Mouse (Mus musculus) kidney, postnatal 25 days (tissue): Measurements from ENCODE around the gene Aasdh.
A peak's percentile ranks its signal among the peaks of the same experiment; 100 is the strongest.
"Not testable (repeated sequence)": the region's sequence is repeated elsewhere in the genome, so short reads cannot be mapped to it uniquely, and the experiment has no call there.

Source experiments
- DNase-seq, 2 experiments: peaks; one replicate each; pipeline ENCODE4 v3.0.0; 2021; ENCODE audit warnings: mixed read lengths in 2 of 2

The Aasdh gene

DNA sequence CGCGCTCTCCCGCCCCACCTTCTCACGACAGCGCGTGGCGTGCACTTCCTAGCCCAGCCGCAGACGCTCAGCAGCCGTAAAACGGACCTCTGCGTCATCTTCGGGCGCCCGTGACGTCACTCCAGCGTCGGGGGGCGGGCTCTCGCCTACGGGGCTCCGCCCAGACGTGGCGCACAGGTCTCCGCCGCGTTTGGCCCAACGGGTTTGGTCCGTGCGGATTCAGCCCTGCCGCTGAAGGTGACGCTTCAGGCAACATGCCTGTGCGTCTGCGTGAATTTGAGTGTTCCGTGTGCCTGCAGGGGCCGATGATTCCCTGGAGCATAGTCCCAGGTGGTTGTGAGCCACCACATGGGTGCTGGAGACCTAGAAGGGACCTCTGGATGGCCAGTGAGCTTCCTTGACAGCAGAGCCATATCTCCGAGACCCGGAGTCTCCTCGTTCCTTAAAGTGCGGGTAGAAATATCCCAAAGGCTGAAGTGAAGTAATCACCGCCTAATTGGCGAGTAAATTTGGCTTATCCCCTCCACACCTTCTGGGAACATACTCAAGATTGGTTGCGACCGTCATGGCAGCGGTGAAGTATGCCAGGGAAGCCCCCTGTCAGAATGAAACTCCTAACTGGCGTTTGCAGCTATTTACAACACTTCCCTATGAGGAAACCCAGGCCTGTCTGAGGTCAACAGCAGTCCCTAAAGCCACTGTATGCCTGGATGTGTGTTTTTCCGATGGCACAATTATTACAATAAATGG is at the start of gene Aasdh:
TSS of gene Aasdh (minus strand) at position 110 of the 750 bp plus-strand sequence.
- DNase-seq = peak; percentile 95 to 96

DNA sequence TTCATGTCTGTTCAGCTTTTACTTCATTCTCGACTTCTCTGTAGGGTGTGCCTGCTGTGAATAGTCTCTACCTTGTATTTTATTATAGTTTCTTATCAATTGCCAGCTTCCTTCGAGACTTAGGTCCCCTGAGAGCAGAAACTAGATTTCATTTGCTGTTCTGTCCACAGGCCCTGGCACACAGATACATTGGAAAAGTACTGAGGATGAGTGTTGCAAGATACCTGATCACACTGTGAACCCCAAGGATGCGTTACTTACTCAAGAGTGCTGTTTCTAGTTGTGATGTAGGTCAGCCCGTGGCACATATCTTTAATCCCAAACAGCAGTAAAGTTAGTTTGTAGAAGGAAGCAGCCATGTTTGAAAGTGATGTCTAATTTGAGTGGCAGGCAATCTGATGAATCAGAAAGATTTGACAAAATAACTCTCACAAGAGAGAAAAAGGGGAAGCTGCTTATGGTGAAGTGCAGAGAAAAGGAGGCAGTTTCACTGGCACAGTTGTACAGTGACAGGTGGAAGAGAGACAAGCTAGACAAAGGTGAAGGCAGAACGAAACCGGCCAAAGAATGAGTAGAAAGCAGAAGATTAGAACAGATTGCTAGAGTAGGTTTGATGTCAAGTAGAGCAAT is 49.1 kb upstream of the Aasdh start:
- no peak for DNase-seq

DNA sequence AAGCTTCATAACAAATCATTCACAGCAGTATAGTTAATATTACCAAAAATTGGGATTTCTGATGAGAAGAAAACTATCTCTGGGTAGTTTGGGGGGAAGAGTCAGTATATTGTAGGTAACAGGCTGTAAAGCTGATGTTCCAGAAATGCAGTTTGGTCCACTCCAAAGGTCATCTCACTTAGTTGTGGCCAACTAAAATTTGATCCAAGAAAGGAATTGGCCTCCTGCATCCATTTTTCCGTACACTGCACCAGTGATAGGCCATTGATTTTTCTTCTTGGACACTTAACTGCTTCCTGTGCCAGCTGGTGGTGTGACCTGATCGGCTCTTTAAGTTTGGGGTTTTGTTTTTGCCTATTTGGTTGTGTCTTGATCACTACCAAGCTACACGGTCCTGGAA is 48.5 kb upstream of the Aasdh start:
- no peak for DNase-seq

DNA sequence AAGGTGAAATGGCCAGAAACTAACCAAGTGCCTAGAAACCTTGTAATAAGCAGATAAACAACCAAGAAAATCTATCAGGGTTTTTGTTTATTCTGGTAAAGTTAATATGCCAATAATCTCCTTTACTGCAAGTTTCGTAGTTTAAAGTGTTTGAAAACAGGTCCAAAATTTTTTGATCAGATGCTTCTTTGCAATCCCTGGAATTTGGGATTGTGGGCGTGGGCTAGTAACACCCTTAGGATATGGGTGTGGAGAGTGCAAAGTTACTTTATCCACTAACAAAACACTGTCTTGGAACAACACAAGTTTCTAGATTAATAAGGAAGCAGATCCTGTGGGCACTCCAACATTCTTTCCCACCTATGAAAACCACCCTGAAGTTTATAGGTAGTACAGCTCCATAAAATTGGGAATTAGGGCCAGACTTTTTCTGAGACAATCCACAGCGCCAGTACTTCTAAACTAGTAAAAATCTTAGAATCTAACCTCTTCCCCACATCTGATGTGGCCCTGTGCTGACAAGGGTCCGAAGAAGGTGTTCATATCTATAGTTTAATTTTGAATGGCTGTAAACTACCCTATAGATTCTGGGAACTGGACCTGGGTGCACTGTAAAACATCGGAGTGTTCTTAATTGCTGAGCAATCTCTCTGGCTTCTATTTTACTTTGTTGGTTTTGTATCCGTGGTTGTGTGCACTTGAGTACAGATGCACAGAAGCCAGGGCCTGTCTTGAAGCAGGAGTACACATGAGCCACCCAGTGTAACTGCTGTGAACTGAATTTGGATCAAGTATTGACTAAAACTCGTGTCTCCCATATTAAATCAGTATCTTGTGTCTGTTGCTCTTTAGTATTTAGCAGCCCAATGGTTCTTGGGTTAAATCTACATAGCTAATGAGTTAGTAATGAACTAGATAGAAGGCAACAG is 47.1 kb upstream of the Aasdh start:
- DNase-seq = no peak

DNA sequence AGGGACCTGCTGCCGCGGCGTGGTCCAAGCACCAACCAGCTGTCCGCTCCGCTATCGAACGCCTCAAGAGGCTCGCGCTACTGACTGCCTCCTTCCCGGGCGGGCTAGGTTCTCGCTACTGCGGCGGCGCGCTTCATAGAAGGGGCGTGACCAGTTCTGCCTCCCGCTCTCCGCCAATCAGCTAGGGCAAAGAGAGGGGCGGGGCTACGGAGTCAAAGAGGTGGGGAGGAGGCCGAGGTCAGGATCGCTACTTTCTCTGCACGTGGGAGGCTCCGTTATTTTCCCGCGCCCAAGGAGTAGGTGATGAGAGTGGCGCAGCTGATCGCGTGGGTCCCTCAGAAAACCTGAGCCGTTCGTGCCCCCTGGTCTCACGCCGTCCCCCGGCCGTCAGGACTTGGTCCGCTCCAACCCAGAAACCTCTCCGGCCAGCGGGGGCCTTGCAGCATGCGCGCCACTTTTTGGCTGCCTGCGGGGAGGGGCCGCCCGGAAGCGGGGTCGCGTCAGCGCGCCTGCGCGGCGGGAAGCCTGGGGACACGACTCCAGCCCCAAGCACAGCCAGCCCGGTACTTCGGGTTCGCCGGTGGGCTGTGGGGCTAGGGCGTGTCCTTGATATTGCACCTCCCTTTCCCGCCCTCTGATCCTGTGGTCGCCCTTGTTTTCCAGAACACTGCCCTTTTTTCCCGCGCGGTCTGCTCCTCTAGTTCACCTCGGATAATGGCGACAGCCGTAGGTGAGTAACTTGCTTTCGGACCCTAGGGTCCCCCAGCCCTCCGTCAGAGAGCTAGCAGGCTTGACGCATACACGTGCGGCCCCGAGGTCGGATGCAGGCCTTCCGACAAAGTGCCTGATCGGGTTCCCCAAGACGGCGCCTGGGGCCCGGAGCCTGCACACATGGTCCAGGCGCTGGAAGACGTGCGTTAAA is 46.1 kb upstream of the Aasdh start, which contains the start of the genes Paics and Ppat:
TSS of gene Paics (plus strand) at position 202 of the 922 bp plus-strand sequence.
TSS of gene Ppat (minus strand) at position 473 of the 922 bp plus-strand sequence.
- peak; percentile 99 to 100 for DNase-seq

DNA sequence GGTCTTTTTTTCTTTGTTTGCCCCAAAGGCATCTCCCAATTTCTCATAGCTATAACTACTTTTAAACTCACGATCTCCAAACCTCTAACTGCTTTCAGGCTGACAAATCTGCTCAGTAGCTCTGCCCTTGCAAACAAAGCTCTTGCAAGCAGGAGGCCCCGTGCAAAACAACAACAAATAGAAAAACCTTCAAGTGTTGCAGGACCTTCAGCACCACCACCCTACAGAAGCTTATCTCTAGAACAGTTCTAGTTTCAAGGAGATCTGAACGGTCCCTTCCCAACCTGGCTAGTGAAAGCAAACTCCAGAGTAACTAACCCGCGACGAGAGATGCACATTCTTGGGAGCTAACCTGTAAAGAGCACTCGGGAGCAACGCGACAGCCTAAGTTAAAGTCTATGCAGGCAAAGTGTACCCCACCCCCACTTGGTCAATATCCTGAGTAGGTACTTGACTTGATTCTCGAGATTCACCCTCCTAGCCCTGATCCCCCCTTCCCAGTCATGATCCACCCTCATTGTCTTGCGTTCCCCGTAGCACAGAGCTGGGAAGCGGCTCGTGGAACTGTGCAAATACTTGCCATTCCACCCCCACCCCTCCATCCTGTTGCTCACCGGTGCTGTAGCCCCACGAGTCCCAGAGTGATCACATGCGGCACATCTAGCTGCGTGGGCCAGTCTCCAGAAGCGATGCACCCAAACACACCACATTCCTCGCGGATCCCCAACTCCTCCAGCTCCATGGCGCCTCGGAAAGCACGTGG is 45.2 kb upstream of the Aasdh start:
- peak in 1 of 2 experiments; percentile 37 for DNase-seq

DNA sequence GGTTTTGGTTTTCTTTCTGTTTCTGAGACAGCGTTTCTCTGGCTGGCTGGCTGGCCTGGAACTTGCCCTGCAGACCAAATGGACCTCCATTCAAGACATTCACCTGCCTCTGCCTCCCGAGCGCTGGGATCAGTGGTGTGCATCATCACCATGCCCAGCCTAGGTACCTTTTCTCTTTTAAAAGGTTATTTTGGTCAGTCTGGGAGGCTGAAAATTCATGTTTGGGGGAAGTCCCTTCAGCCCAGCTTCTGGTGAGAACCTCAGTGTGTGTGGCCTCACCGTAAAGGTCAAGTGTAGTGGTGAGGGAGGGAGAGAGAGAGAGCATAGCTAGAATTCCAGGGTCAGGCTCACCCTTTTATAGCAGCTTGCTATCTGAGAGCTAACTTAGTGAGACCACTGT is 42.4 kb upstream of the Aasdh start:
- DNase-seq = no peak

DNA sequence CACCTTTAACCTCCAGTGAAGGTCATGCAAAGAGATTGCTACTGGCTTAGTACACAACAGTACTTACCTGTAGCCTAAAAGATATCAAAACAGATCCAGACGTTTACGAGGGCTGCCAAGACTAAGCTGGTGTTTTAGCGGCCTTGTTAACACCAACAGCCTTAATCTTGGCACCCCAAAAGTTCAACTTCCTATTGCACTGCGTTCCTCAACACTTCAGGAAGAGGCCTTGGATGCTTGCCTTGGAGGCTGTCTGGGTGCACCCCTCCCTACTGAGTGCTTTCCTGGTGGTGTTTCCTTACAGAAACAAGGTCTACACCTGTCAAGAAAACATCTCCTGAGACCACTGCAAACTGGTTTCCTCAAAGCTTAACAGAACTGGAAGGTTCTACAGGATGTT is 41.8 kb upstream of the Aasdh start:
- DNase-seq = no peak

DNA sequence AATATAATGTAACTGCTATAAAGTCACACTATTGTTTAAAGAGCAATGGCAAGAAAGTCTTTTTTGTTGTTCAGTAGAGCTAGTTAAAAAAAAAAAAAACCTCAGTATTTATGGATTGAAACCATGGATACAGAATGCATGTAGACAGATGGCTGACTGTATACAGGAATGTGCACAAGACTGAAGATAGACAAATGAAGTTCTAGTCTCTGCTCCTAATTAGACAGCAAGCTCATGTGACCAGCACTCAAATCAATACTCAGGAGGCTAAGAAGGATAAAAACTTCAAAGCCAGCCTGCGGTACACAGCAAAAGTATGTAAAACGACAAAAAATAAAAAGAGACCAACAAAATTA is 40.3 kb upstream of the Aasdh start:
- DNase-seq = no peak

DNA sequence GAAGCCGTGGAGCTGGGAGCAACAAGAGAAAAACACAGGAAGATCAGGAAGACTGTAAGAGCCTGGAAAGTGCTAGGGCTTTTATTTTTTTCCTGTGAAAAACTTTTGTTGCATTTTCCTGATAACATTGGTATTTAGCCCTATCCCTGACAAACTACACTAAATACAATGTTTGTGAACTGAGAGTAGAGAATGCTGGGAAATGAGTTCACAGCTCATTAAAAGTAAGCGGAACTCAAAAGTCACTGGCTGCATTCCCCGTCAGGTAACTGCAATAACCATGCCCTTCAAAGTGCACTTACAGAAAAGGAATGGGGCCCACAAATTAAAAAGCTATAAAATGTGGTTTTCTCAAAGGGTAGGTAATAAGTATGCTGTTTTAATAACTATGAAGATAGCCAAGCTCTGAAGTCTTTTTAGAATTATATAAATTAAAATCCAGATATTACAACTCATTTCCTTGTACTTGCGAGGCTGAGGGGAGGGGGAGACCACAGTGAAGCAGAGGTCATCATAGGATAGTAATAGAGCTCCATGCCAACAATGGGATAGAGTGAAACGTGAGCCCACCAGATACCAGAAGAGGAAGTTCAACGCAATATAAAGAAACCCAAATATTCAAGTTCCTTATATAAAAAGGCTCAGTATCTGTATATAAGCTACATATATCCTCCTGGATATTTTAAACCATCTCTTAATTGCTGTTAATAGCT is 39.8 kb upstream of the Aasdh start:
- DNase-seq = no peak

DNA sequence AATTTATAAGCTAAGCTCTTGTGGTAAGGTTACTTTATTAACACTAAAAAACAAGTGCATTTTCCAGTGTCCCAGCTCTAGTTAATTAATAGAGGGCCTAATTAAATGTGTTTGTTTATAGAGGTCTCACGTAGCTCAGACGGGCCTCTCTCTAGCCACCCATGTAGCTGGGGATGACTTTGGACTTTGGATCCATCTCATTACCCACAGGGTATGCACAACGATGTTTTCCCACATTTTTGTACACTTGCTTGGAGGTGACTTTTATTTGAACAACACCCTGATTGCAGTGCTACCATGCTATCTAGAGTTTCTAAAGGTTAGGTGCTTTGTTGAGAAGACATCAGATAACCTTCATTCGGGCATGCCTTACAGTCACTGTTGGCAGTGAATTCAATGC is 37.2 kb upstream of the Aasdh start:
- peak; percentile 48 to 64 for DNase-seq

DNA sequence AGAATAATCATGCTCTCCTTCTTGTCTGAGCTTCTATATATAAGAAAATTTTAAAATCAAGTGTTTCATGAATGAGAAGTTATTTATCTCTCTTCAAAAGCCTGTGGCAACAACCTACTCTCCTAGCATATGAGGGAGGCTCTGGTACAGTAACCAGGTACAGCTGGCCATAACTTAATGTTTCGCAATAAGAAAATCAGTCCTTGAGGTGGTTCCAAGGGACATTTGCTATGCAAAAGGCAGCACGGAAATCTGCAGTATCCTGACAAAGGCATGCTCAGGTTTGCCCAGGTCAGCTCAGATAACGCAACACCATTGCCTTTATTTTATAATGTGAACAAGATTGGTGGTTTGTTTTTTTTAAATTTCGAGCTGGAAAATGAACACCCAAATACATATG is 36.7 kb upstream of the Aasdh start:
- DNase-seq = no peak

DNA sequence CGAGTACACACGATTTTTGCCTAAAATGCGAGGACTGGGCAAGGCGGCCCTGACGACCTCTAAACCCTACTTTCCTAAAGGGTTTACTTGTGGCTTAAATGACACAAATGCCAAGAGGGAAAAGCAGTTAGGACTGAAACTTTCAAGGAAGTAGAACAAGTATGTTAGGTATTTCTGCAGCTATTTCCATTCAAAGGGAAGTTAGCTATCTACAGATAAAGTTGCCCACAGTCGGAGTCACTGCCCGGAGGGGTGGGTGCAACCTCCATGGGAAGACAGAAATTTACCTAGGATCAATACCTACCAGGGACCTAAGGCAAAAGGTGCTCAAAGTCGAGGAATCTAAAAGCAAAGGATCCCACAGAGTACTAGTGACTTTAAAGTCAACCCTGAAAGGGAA is 34.4 kb upstream of the Aasdh start:
- DNase-seq = no peak

DNA sequence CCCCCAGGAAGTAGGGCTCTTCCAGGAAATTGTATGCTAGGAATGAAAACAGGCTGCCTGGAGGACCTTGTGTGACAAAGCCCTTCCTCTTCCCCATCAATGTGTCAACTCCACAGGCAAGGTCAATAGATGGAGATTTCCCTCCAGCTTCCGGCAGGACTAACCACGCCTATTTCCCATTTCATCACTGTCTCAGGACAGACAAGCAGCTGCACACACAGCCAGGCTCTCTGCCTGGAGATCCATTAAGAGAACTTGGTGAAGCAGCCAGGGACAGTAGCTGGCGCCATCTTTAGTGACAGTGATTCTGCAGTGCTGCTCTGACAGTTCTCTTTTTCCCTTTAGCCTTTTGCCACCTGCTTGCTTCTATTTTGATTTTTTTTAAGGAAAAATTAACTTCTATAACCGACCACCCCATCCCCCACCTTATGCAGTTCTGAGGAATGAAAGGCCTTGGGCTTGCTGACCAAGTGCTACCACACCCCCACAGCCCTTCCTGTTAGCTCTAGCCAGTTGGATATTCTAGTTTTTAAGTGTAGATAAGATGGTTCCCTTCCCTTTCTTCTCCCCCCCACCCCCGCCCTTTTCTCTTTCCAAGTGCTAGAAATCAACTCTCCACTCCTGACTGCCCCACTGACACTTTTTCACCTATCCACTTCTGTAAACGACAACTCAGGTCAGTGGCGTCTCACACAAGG is 24.0 kb upstream of the Aasdh start:
- peak; percentile 35 to 70 for DNase-seq

DNA sequence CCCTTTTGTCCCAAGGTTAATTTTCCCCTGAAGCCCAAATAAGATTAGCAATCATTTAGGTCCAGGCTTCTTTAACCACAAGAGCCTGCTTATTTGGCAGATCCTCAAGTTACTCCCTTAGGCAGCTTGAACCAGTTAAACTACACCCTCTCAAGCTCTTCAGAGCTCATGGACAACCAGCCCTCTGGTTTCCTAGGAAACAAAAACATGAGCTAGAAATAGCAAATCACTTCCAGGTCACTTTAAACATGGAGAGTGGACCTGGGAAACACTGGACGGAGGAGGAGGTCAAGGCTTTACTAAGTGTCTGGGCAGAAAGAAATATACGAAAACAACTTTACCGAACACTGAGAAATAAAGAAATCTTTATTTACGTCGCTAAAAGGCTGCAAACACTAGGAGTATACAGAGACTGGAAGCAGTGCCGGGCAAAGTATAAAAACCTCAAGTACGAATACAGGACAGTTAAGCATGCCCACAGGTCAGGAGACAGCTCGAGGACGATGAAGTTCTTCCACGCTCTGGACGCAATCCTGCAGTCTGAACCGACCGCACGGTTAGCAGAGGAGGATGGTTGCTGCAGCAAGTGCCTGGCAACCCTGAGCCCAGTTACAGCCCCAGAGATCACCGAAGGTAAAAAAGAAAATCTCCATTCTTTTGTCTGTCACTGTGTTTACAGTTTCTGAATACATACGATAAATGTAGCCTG is 23.0 kb upstream of the Aasdh start:
- DNase-seq = peak; percentile 40 to 58

DNA sequence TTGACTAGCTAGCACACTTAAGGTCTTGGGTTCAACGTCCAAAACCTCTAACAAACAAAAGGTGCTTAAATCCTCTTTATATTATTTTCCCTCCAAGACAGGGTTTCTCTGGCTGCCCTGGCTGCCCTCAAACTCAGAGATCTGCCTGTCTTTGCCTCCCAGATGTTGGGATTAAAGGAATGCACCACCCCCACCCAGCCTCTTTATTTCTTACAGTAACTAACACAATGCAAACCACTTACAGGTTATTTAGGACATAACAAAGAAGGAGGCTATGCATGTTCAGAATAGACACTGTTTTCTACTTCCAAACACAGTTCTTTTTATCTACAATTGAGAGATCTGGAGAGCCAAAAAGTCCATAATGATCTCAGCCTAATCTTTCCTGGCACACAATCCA is 19.0 kb upstream of the Aasdh start:
- no peak for DNase-seq

DNA sequence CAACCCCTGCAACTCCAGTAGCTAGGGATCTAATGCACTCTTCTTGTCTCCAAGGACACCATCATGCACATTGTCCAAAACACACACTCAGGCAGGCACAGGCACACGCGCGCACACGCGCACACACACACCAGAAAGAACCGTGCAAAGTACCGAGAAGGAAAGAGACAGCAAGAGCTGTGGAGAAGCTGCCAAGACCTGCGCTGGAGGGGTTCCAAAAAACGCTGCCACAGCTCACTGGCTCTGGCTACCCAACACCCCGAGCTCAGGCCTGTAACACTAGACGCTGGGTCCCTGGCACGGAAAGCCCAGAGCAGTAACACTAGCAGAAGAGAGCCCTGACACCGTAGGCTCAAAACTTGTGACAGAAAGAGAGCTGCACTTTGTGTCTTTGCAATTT is 18.1 kb upstream of the Aasdh start:
- peak; percentile 94 to 95 for DNase-seq

DNA sequence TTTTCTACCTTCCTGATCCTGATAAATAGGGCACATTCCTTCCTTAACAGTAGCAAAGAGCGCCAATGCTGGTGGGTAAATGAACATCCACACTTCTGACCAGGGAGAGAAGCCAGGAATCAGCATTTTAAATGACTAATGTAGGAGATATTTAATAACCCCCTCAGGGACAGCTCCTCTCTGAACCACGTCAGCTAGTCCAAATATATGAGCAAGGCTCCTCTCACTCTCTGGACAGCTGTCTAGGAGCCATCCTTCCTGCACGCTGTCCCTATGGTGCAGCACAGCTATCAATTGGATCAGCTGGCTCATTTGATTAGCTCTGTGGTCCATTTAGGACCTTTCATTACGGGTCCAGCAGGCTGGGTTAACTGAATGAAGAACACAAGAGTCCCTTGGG is 17.5 kb upstream of the Aasdh start:
- no peak for DNase-seq

DNA sequence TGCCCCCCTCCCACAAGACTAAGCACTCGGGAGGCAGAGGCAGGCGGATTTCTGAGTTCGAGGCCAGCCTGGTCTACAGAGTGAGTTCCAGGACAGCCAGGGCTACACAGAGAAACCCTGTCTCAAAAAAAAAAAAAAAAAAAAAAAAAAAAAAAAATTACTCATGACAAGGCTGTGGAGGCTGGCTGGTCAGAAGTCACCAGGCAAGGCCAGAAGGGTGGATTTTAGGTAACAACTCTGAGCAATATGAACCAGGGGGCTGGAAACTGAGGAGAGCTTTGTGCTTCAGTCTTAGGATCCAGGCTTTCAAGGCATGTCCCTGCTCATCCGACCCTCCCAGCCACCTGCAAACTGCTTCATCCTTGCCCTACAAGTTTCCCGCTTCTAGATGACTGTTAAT is 7.2 kb upstream of the Aasdh start:
- DNase-seq = not testable (repeated sequence)

DNA sequence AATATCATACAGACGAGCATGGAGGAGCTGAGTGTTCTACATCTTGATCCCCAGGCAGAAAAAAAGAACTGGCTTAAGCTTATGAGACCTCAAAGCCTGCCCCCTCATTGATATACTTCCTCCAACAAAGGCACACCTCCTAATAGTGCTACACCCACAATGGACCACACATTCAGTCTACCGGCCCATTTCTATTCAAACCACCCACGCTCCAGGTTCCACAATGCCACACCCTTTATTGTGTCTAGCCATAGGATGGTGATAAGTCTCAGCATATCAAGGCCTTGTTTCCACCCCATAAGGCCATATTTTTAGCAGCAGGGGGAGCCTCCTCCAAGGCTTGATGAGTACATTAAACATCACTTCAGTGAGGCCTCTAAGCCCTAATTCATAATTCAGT is 5.5 kb upstream of the Aasdh start:
- no peak for DNase-seq
